Mouse (Mus musculus) R1 (cell line): ENCODE data around the gene Trpc2.

ENCODE experiments used
- DNase-seq: peaks from one replicate; pipeline ENCODE4 v3.0.0-alpha.2; 2018; ENCODE audit warnings: low read depth, low spot score

Trpc2 gene

DNA sequence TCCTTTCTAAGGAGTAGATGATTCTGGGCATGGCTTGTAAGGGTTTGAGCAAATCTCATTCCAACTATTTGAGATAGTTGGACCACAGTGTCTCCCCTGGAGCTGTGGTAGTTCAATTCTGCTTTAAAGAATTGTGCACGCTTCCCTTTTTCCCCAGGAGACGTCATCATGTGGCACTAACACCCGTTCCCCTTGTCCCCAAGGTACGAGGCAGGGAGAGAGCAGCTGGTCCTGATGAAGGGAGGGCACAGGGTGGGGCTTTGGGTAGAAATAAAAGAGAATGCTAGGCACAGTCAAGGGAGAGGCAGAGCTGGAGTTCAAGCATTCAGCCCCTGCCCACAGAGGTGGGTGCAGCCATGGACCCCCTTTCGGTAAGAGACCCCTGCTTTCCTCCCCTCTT lies at the start of gene Trpc2:
Gene Trpc2, plus strand, starts transcription at position 301 of the 400 bp plus-strand sequence.
- DNase-seq: no peak

DNA sequence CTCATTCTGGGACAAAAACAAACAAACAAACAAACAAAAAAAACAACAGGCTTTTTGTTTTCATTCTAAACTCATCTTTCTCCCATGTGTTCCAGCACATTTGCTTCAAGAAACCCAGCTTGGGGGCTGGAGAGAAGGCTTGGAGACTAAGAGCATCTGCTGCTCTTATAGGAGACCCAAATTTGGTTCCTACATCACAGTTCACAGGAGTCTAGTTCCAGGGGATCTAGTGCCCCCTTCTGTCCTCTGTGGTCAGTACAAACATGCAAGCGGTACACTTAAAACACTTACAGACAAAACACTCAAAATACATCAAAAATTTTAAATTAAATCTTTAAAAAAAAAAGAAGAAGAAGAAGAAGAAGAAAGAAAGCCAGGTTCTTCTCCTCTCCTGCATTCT lies 48.0 kb upstream of the Trpc2 start:
- DNase-seq: peak; percentile 25

GRCm38 (mm10) chr7:102035534-102035933 lies 47.4 kb upstream of the Trpc2 start:
- no peak for DNase-seq

DNA sequence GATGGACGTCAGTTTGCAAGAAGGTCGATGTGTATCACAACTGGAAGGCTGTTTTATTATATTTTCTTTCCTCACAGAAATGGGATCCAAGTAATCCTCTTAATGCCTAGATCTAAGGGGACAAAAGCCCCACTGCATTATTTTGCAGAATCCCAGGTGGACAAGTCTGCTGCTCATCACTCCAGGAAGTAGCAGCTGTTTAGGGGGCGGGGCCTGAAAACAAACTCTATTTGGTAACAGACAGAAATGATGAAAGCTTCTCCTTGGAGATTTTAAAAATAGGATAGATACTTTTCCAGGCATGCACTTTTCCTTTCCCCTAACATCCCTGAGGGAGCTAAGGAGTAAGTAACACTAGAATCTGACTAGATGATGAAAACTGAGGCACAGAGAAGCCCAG lies 45.6 kb upstream of the Trpc2 start:
- no peak for DNase-seq

DNA sequence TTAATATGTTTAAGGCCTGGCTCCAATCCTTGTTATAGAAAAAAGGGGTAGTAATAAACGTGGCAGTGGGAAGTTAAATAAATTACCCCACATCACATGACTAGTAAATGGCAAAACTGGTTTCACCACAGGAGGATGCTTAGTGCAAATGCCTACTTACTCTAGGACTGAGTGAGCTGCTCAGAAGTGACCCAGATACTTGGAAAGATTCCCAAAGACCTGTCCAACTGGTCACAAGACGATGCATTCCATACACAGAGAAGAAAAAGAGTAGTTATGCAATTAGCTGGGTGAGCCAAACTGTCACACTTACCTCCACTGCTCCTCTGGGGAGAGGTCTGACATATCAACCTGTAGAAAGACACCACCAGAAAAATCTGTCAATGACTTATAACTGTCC lies 40.6 kb upstream of the Trpc2 start:
- DNase-seq: no peak

DNA sequence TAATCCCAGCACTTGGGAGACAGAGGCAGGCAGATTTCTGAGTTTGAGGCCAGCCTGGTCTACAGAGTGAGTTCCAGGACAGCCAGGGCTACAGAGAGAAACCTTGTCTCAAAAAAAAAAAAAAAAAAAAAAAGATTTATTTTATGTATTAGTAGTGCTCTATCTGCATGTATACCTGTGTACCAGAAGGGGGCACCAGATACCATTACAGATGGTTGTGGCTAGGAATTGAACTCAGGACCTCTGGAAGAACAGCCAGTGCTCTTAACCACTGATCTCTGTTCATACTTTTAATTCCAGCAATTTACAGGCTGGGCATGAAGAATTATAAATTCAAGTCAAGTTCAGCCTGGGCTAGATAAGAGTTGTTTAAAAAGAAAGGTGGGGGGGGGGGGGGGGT lies 34.4 kb upstream of the Trpc2 start:
- DNase-seq: peak; percentile 55

DNA sequence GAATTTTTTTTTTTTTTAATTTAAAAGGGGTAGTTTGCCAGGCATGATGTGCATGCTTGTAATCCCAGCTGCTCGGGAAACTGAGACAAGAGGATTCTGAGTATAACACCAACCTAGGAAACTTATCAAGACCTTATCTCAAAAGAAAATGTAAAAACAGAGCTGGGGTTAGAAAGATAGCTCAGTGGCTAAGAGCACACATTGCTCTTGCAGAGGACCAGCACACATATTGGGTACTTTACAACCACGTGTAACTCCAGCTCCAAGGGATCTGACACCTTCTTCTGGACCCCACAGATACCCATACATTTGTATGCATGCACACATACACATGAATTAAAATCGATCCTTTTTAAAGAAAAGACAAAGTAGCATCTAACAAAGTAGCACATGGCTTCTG lies 21.6 kb upstream of the Trpc2 start:
- no peak for DNase-seq

- DNase-seq: no peak
Measured at GRCm38 (mm10) chr7:102062203-102062602, 20.7 kb upstream of the Trpc2 start.

- DNase-seq: no peak
Measured at GRCm38 (mm10) chr7:102063891-102064290, 19.0 kb upstream of the Trpc2 start.

DNA sequence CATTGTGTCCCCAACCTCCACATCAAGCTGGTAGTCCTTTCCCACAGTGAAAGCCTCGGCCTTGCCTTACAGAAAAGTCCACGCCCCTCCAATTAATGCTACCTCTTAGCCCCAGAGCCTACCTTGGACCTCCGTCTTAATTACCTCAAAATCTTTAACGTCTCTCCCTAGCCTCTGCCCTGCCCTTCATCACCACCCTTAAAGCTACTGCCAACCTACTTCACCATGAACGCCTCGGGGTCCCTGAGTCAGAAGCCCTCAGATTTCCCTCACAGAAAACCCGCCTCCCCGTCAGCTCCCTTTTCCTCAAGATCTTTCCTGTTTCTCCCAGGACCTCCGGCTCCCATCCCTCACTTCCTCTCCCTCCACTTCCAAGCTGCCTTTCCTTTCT lies 18.3 kb upstream of the Trpc2 start:
- DNase-seq: no peak

GRCm38 (mm10) chr7:102065046-102065891 lies 17.6 kb upstream of the Trpc2 start, which contains the start of the genes Rnf121, Xndc1 and Xntrpc:
Gene Rnf121, minus strand, starts transcription at chr7:102065469.
Gene Xndc1, plus strand, starts transcription at chr7:102065511.
Gene Xntrpc, plus strand, starts transcription at chr7:102065713.
- DNase-seq: peak; percentile 97

DNA sequence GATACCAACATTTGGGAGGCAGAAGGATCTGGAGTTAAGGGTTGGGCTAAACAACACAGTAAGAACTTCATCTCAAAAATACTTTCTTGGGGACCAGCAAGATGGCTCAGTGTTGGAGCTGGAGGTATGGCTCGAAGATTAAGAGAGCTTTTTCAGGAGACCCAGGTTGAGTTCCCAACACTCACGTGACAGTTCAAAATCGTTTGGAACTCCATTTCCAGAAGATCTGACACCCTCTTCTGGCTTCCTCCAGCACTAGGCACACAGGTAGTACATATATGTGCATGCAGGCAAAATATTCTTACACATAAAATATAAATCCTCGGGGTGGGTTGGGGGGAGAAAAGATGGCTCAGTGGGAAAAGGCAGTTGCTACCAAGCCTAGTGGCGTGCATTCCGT lies 16.6 kb upstream of the Trpc2 start:
- DNase-seq: peak; percentile 30

GRCm38 (mm10) chr7:102076714-102077296 lies 6.1 kb upstream of the Trpc2 start:
- peak; percentile 77 for DNase-seq

DNA sequence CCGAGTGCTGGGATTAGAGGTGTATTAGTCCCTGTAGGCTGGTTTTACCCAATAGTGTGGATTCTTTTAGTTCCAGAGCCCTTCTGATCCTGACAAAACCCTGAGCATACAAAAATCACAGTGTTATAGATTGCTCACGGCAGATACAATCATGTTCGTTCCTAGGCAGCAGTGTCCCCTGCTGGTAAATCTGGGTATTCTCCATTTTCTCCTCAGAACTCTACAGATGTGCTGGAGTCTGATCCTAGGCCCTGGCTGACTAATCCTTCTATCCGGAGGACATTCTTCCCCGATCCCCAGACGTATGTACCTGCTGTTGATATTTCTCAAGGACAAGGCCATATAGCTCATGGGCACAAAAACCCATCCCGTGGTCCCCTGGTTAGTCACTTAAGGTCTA lies 4.4 kb upstream of the Trpc2 start:
- DNase-seq: peak; percentile 73

DNA sequence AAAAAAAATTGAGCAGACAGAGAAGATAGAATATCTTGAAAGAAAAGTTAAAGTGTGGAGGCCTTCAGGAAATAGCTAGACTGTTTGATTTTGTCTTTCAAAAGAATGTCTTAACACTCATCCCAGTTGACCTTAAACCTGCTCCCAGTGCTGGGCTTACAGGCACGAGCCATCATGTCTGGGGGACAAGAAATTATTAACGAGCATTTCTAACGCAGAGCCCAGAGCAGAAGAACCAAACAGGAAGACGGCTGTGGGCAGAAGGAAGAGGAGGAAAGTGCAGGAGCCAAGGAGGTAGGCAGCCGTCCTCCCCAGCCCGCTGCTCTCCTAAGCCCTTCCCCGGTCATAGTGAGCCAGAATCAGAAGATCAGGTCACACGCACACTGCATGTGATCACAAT lies 2.6 kb upstream of the Trpc2 start:
- DNase-seq: no peak

GRCm38 (mm10) chr7:102081784-102082183 lies 1.1 kb upstream of the Trpc2 start:
- DNase-seq: no peak

DNA sequence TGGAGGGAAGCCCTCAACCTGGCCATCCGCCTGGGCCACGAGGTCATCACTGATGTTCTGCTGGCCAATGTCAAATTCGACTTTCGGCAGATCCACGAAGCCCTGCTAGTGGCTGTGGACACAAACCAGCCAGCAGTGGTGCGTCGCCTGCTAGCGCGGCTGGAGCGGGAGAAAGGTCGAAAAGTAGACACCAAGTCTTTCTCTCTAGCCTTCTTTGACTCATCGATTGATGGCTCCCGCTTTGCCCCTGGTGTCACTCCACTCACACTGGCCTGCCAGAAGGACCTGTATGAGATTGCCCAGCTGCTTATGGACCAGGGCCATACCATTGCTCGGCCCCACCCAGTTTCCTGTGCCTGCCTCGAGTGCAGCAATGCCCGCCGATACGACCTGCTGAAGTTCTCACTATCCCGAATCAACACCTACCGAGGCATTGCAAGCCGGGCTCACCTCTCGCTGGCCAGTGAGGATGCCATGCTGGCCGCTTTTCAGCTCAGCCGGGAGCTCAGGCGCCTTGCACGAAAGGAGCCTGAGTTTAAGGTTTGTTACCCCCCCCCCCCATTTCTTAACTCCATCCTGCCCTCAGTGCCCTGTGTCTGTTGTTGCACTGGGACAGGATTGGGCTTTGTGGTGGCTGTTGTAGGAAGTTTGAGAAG lies 1.3 kb downstream of the Trpc2 start:
- no peak for DNase-seq

DNA sequence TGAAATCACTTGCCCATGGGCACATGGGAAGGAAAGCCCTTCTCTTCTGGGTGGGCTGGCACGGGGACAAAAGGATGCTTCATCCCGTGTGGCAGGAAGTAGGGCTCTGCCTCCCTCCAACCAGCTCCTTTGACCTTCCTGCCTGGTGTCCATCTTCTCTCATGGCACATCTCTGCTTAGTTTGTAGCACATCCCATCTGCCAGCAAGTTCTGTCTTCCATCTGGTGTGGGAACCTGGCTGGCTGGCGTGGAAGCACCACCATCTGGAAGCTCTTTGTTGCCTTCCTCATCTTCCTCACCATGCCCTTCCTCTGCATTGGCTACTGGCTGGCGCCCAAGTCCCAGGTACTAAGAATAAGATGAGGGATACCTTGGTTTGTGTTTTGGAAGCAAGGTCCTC lies 4.4 kb downstream of the Trpc2 start:
- no peak for DNase-seq

DNA sequence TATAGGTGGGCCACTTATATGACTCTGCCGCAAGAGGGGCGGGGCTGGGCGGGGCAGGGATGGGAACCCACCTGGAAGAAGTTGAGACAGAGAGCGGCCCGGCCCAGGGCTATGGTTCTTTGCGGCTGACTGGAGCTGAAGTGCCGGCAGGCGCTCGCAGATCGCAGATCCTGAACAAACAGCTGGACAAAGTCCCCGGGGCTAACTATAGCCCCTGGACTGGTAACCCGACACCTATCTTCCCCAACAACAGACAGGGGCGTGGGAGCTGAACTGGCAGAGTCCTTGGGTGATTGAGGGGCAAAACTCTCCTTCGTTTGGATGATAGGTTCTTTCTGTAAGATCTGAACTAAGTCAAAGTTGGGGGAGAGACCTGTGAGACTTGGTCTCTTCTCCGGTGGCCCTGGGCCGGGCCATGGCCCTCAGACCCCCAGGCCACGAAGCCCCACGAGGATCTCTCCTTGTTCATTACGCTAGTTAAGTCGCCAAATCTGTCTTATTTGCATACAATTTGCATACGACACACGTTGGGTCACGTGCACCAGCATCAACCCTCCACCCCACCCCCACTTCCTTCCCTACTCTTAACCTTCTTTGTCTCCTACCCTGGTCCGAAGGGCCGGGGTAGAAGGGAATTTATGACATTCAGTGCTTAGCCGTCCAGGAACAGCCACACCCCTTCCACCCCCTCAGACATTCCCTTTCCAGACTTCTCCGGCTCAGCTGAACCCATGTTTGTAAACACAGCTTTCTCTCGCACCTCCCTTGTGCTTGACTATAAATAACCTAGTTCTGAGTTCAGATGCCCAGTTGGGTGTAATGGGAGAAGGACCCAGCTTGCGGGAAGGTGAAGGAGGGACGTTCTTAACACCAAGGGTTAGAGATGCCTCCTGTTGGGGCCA lies 17.1 kb downstream of the Trpc2 start:
- DNase-seq: peak; percentile 88

- no peak for DNase-seq
Measured at GRCm38 (mm10) chr7:102100868-102101267, 18.0 kb downstream of the Trpc2 start.

- DNase-seq: no peak
Measured at GRCm38 (mm10) chr7:102101487-102101886, 18.6 kb downstream of the Trpc2 start, which contains the start of gene Art1. Gene Art1, plus strand, starts transcription at chr7:102101743.
